Mouse (Mus musculus) embryonic facial prominence, embryonic 13.5 days (tissue): ENCODE results near the gene H3f3a. TPM values are rescaled to one million over a fixed set of nuclear protein-coding genes. Genes with fewer than 3 reads are reported as not detected.
A peak's percentile ranks its signal among the peaks of the same experiment; 100 is the strongest.

Experiments
- ATAC-seq: fragments of 200-750 bp; cut with Nextera tagmentation; 2 replicates; pipeline ENCODE4 v1.8.0; 2017; ENCODE audit warnings: low read depth; ENCODE audit not compliant: insufficient number of reproducible peaks, insufficient read depth, low FRiP score, low TSS enrichment
- H3K27ac ChIP-seq: fragments of 300-500 bp; sonication (generic); 2 replicates; pipeline ENCODE4 v1.5.1; 2015; ENCODE audit warnings: moderate library complexity, mild to moderate bottlenecking, inconsistent platforms
- H3K27me3 ChIP-seq: fragments of 300-500 bp; sonication (generic); 2 replicates; pipeline ENCODE4 v1.6.1; 2015; ENCODE audit warnings: mild to moderate bottlenecking, inconsistent platforms
- H3K36me3 ChIP-seq: fragments of 300-500 bp; sonication (generic); 2 replicates; pipeline ENCODE4 v1.6.1; 2015; ENCODE audit warnings: mild to moderate bottlenecking, inconsistent platforms
- H3K4me1 ChIP-seq: fragments of 300-500 bp; sonication (generic); 2 replicates; pipeline ENCODE4 v1.6.1; 2015; ENCODE audit warnings: inconsistent platforms
- H3K4me2 ChIP-seq: fragments of 300-500 bp; sonication (generic); 2 replicates; pipeline ENCODE4 v1.6.1; 2015; ENCODE audit warnings: moderate library complexity, mild to moderate bottlenecking, inconsistent platforms
- H3K4me3 ChIP-seq: fragments of 300-500 bp; sonication (generic); 2 replicates; pipeline ENCODE4 v1.5.1; 2015; ENCODE audit warnings: mild to moderate bottlenecking, inconsistent platforms
- H3K9ac ChIP-seq: fragments of 300-500 bp; sonication (generic); 2 replicates; pipeline ENCODE4 v1.6.1; 2015; ENCODE audit warnings: mild to moderate bottlenecking, inconsistent platforms
- H3K9me3 ChIP-seq: fragments of 300-500 bp; sonication (generic); 2 replicates; pipeline ENCODE4 v1.6.1; 2016; ENCODE audit warnings: inconsistent platforms
- WGBS: fragments of 180-500 bp; shearing (Covaris S2); methylation state at CpG from one replicate; pipeline ENCODE4 v1.1.7; 2015; ENCODE audit warnings: mixed read lengths; 5-methylcytosine and 5-hydroxymethylcytosine counted together
- polyA plus RNA-seq: library from polyadenylated mRNA; unstranded; fragments of >200 nt; fragmentation: Nextera tagmentation; extraction: Ambion mirVana; gene quantifications from 2 replicates; pipeline ENCODE4 v1.2.1, GENCODE M21; 2015

The H3f3a gene
- polyA plus RNA-seq, 1 experiment from 2014 or later: 3,318 TPM

DNA sequence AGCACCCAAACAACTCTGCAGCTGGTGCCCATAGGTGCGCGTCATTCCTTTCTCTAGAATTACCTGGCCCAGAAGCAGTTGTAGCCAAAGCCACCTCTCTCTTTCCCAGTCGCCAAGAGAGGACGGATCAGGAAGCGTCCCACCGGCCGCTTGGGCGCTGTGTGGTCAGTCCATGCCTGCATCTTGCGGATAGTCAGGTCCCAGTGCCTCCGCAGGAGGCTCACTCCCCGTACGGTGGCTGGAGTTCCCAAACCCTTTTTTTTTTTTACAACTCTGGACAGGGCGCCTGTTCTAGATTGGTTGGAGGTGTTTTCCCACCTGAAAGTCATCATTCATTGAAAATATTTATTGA is 35.4 kb downstream of the H3f3a start:
- Histone ChIP-seq H3K36me3 (no peaks in the 10 kb centered on the region), H3K4me2 (peak overlapping the region; percentile 93), H3K4me3 (peak overlapping the region; percentile 73), H3K27ac (peak overlapping the region; percentile 96), H3K4me1 (peaks cover 14% of the 10 kb centered on the region), H3K9me3 (peaks cover 4% of the 10 kb centered on the region; the same call in 1 of the 2 replicates), H3K27me3 (no peaks in the 10 kb centered on the region; the same call in 1 of the 2 replicates), H3K9ac (peak overlapping the region; percentile 89)
- under 1% methylated on average over 13 of the region's 13 CpGs for WGBS
- peak; percentile 15; the same call in 1 of the 2 replicates for ATAC-seq

DNA sequence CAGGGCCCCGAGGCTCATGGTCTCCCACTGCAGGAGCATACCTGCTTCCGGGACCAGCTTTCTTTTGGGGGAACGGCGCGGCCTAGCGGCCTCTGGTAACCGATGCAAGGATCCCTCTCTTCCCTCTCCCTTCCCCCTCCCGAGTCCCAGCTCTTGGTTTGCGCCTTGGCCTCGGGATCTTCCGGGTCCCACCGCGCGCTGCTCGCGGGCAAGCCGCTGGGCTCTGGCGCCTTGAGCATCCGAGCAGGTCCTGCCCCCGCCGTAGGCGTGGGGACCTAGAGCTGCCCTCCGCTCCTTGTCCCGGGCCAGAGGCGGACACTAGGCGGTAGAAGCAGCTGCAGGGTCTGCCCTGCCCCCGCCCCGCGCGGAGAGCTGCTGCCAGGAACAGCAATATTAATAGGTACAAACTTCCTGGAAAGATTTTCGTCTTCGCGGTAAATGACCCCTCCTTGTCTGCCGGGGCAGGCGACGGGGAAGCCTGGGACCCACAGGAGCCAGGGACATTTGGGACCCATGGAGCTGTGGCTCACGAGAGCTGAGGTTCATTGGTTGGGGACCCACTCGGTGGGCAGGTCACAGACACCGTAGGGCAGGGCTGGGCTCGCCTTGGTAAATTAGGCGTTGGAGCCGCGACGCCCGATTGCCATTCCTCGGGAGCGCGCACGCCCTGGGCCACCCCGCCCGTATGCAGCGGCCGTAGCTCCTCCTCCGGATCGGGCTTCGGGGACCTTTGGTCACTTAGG is 35.9 kb downstream of the H3f3a start:
- 0% methylated on average over 56 of the region's 56 CpGs for WGBS
- Histone ChIP-seq H3K27ac (peak overlapping the region; percentile 96), H3K4me2 (peak overlapping the region; percentile 93)

DNA sequence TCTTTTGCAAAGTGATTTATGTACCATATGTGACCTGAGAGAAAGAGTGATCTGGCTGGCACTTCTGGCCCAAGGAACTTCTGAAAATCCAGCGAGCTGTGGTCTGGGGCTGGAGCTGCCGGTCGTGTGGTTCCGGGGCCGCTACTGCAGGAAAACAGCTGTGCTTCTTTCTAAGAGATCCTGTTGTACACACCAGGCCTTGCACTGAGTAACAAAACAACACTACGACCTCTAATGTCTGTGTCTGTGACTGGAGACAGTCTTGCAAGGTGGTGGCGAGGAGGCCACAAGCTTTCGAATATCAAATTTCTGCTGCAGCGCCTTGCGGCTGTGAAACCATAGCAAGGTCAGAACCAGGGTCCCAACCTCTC is 36.5 kb downstream of the H3f3a start:
- Histone ChIP-seq H3K9ac (peak overlapping the region; percentile 89), H3K4me1 (peaks cover 14% of the 10 kb centered on the region), H3K36me3 (no peaks in the 10 kb centered on the region), H3K4me3 (peak overlapping the region; percentile 73), H3K27me3 (no peaks in the 10 kb centered on the region; the same call in 1 of the 2 replicates), H3K27ac (peak overlapping the region; percentile 96), H3K4me2 (peak overlapping the region; percentile 93), H3K9me3 (peaks cover 4% of the 10 kb centered on the region; the same call in 1 of the 2 replicates)
- WGBS: 3% methylated on average over 10 of the region's 10 CpGs
- ATAC-seq: no peak

More for the DNA sequence above, 35.9 kb downstream of the H3f3a start:
- no peaks in the 10 kb centered on the region; the same call in 1 of the 2 replicates for H3K27me3 ChIP-seq
- peak; percentile 78 for ATAC-seq
- H3K9ac ChIP-seq: peak overlapping the region; percentile 89
- no peaks in the 10 kb centered on the region for H3K36me3 ChIP-seq
- peaks cover 4% of the 10 kb centered on the region; the same call in 1 of the 2 replicates for H3K9me3 ChIP-seq
- peaks cover 14% of the 10 kb centered on the region for H3K4me1 ChIP-seq
- H3K4me3 ChIP-seq: peak overlapping the region; percentile 73

DNA sequence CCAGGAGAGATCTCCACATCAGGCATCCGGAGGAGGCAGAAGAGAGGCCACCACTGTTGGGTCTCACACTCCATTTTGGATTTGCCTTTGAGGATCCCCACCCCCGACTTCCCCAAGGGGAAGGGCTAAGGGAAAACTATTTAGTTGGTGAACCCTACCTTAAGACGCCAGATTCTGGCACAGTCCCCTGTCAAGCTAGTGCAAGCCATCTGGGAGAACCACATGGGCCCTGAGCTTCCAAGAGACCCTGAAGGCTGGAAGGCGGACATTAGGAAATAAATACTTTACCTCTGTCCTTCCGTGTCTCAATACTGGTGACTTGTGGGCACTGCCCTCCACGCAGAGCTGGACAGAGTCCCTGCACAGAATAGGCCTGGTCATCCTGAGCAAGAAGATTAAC is 37.2 kb downstream of the H3f3a start:
- Histone ChIP-seq H3K9ac (no peak overlapping the region), H3K36me3 (no peaks in the 10 kb centered on the region), H3K4me2 (no peak overlapping the region), H3K4me1 (peaks cover 14% of the 10 kb centered on the region), H3K27ac (peak overlapping the region; percentile 23; the same call in 1 of the 2 replicates), H3K9me3 (peaks cover 4% of the 10 kb centered on the region; the same call in 1 of the 2 replicates), H3K27me3 (no peaks in the 10 kb centered on the region; the same call in 1 of the 2 replicates), H3K4me3 (no peak overlapping the region)
- no peak for ATAC-seq
- WGBS: 78% methylated on average over 6 of the region's 6 CpGs

DNA sequence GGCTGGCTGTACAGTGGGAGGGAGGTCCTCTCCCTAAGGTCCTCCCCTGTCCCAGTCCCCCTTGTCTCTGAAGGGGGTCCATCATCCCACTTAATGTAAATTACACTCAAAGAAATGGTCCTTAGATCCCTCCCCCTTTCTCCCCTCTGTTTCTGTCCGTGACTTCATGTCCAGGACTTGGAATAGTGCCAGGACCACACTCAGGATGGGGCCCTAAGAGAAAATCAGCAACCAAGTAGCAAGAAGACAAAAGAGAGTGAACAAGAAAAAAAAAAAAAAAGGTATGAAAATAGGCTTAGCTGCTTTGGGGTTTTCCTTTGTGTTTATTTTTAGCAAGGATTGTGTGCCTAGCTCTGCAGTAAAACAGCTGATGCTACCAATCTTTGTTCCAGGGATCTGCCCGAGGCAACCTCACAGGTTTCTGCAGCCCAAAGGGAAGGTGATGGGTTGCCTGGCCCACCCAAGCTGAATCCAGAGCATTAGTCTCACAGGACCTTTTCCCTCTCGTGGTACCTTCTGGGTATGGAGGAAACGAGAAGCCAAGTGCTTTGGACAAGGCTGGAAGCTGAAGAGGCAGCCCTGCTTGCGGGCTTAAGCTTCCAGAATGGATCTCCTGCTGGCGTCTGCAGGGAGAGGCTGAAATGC is 37.8 kb downstream of the H3f3a start:
- Histone ChIP-seq H3K9me3 (peaks cover 4% of the 10 kb centered on the region; the same call in 1 of the 2 replicates), H3K4me1 (peaks cover 14% of the 10 kb centered on the region), H3K9ac (no peak overlapping the region), H3K36me3 (no peaks in the 10 kb centered on the region), H3K4me3 (no peak overlapping the region), H3K27me3 (no peaks in the 10 kb centered on the region; the same call in 1 of the 2 replicates), H3K27ac (peak overlapping the region; percentile 23), H3K4me2 (no peak overlapping the region)
- no peak for ATAC-seq
- WGBS: 60% methylated on average over 6 of the region's 6 CpGs

DNA sequence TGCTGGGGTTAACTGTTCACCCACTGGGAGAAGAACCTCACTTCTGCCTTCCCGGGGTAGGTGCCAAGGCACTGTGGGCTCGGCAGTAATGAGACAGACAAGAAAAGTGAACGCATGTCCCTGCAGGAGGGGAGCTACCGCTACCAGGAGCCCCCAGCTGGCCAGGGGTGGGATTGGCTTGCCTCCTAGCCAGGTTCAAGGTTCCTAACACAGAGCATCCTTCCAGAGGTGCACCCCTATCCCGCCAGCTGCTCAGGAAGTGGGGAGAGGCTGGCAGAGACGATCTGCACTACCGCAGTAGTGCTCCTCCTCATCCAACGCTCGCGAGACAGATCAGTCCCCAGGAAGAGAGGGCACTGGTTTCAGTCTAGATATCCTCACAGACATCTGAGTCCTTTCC is 38.4 kb downstream of the H3f3a start:
- H3K27ac ChIP-seq: peak overlapping the region; percentile 23
- 82% methylated on average over 10 of the region's 10 CpGs for WGBS
- no peaks in the 10 kb centered on the region; the same call in 1 of the 2 replicates for H3K27me3 ChIP-seq
- no peak overlapping the region for H3K9ac ChIP-seq
- H3K9me3 ChIP-seq: peaks cover 4% of the 10 kb centered on the region; the same call in 1 of the 2 replicates
- no peak overlapping the region for H3K4me2 ChIP-seq
- H3K4me3 ChIP-seq: no peak overlapping the region
- peaks cover 14% of the 10 kb centered on the region for H3K4me1 ChIP-seq
- no peak for ATAC-seq
- H3K36me3 ChIP-seq: no peaks in the 10 kb centered on the region

DNA sequence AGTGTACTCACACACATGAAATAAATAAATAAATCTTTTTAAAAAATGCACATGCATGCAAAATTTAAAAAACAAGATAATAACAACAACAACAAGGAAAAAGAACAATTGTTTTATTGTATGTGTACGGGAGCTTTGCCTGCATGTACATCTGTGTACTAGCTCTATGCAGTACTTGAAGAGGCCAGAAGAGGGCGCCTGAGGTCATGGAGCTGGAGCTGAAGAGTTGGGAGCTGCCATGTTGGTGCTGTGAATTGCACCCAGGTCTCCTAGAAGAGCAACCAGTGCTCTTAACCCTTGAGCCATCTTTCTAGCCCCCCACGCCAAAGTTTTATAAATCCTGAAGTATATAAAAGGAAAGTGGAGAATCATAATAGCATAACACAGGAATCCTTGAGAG is 39.1 kb downstream of the H3f3a start:
- WGBS: 61% methylated on average over 3 of the region's 3 CpGs
- no peak overlapping the region for H3K4me2 ChIP-seq
- no peak overlapping the region for H3K9ac ChIP-seq
- H3K4me3 ChIP-seq: no peak overlapping the region
- peaks cover 14% of the 10 kb centered on the region for H3K4me1 ChIP-seq
- no peak for ATAC-seq
- no peaks in the 10 kb centered on the region for H3K36me3 ChIP-seq
- peaks cover 4% of the 10 kb centered on the region; the same call in 1 of the 2 replicates for H3K9me3 ChIP-seq
- H3K27me3 ChIP-seq: no peaks in the 10 kb centered on the region
- no peak overlapping the region for H3K27ac ChIP-seq

DNA sequence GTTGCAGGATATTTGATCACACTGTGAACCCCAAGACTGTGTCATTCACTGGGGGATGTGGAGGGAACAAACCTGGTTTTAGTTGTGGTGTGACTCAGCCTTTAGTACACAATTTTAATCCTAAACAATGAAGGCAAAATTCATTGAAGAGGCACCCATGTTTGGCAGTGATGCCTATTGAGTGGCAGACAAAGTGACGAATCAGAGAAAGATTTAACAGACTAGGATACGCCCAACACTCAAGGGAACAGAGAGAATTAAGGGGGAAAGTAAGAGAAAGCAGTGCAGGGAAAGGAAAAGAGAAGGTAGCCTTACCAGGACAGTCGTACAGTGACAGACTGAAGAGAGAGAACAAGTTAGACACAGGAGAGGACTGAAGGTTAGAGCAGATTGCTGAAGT is 41.5 kb downstream of the H3f3a start:
- H3K4me2 ChIP-seq: no peak overlapping the region
- H3K4me3 ChIP-seq: no peak overlapping the region
- no peaks in the 10 kb centered on the region for H3K27me3 ChIP-seq
- no peak overlapping the region for H3K27ac ChIP-seq
- peaks cover 23% of the 10 kb centered on the region for H3K4me1 ChIP-seq
- no peak for ATAC-seq
- 89% methylated on average over 3 of the region's 3 CpGs for whole genome bisulfite sequencing
- peaks cover 4% of the 10 kb centered on the region; the same call in 1 of the 2 replicates for H3K9me3 ChIP-seq
- H3K9ac ChIP-seq: no peak overlapping the region
- H3K36me3 ChIP-seq: no peaks in the 10 kb centered on the region

DNA sequence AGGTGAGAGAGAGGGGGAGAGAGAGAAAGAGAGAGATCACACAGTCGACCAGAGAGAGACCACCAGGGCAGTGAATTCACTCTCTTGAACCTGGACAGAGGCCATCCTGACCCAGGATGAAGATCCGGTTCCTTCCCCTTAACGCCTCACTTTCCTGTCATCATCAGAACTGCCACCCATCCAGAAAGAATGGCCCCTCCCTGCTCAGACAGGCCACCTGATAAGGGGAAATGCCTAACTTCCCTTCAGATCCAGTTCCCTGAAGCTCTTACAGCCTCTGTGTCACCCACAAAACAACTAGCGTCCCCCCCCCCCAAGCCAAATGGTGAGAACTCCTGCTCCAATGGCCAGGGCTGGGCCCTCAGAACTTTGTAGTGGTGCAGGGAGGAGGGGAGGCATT is 42.0 kb downstream of the H3f3a start:
- peaks cover 4% of the 10 kb centered on the region; the same call in 1 of the 2 replicates for H3K9me3 ChIP-seq
- no peak overlapping the region for H3K4me3 ChIP-seq
- WGBS: 71% methylated on average over 4 of the region's 4 CpGs
- no peaks in the 10 kb centered on the region for H3K36me3 ChIP-seq
- no peak for ATAC-seq
- no peak overlapping the region for H3K4me2 ChIP-seq
- H3K4me1 ChIP-seq: peaks cover 21% of the 10 kb centered on the region
- no peaks in the 10 kb centered on the region for H3K27me3 ChIP-seq
- H3K9ac ChIP-seq: no peak overlapping the region
- no peak overlapping the region for H3K27ac ChIP-seq

DNA sequence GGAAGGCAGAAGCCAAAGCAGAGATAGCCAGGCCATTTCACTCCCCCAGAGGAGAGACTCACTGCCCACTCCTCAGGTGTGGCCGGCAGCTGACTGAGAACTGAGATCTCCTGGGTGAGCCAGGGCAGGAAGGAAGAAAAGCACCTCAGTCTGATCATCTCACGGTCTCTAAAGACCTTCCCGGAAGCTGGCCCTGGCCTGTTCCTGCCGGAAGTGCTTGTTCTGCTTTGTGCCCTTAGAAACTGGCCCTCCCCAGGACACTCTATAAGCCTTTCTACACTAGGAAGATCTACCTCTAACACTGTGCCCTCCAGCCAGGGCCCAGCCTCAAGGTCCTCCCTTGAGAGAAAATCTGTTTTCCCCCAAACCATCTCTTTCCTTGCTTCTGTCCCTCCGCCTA is 42.4 kb downstream of the H3f3a start:
- Histone ChIP-seq H3K4me3 (no peak overlapping the region), H3K36me3 (no peaks in the 10 kb centered on the region), H3K9ac (no peak overlapping the region), H3K27me3 (no peaks in the 10 kb centered on the region), H3K4me1 (peaks cover 20% of the 10 kb centered on the region), H3K9me3 (peaks cover 4% of the 10 kb centered on the region; the same call in 1 of the 2 replicates), H3K4me2 (no peak overlapping the region), H3K27ac (no peak overlapping the region)
- WGBS: 81% methylated on average over 5 of the region's 5 CpGs
- ATAC-seq: no peak

DNA sequence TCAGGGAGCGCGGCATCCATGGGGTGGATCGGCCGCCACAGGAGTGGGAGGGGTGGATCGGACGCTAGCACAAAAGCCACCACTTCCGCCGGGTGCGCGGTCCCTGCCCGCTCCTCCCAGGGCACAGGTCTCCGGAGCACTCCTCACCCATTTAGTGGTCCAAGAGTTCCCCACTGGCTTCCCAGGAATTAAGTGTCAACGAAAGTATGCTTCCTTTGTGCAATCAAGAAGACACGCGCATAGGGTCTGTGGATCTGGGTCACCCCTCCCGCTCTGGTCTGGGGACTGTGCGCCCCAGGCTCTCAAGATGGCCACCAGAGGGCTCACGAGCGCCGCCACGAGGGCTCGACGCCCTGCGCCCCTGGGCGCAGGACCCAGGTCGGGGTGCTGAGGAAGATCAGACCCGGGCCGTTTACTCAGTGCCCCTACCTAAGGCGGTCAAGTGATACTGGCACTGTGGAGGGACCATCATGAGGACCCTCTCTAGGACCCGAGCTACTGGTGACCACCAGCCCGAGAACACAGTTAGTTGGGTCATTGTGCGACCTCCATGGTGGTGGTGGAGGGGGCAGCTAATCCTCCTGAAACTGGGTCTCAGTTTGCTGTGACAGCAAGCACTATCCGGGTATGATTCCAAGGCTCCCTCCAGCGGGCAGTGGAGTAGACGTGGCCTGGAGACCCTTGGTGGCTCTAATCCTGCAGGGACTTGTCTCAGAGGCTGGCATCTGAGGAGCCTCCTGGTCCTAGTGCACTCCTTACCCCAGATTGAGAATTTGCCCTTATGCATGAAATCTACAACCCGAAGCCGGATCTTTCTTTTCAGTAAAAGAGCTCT is 45.2 kb downstream of the H3f3a start:
- Histone ChIP-seq H3K9me3 (no peaks in the 10 kb centered on the region), H3K36me3 (no peaks in the 10 kb centered on the region), H3K4me1 (peaks cover 15% of the 10 kb centered on the region), H3K27me3 (no peaks in the 10 kb centered on the region), H3K4me3 (peak overlapping the region; percentile 51), H3K9ac (peak overlapping the region; percentile 74), H3K27ac (0 out of 2 replicates have a peak overlapping the region, but pooled peaks have one; percentile 34), H3K4me2 (peak overlapping the region; percentile 81)
- 3% methylated on average over 37 of the region's 37 CpGs for WGBS
- ATAC-seq: peak; percentile 48
